Mouse (Mus musculus) ES-E14 (cell line): ENCODE measurements around the gene Srcin1. TPM values are rescaled to one million over a fixed set of nuclear protein-coding genes. Genes with fewer than 3 reads are reported as not detected.

Experiments
- DNase-seq: peaks from one replicate; pipeline ENCODE4 v3.0.0-alpha.2; 2013; ENCODE audit warnings: low read depth, low spot score
- H3K27ac ChIP-seq: 2 replicates; pipeline ENCODE4 v1.5.1; 2012; ENCODE audit warnings: low read depth, mild to moderate bottlenecking, low read length, moderate library complexity, mixed read lengths; ENCODE audit not compliant: poor library complexity, insufficient read depth, severe bottlenecking
- H3K36me3 ChIP-seq: 2 replicates; pipeline ENCODE4 v1.6.1; 2012; ENCODE audit warnings: mild to moderate bottlenecking, low read length, moderate library complexity, mixed read lengths; ENCODE audit not compliant: control insufficient read depth, poor library complexity, insufficient read depth, severe bottlenecking
- H3K4me1 ChIP-seq, 2 experiments: fragments of 150-350 bp in 1 of 2; sonication (generic) in 1 of 2; 2 replicates each; pipeline ENCODE4 v1.6.1; 2012; ENCODE audit warnings: low read length in 2 of 2, mild to moderate bottlenecking in 1 of 2, mixed read lengths in 1 of 2; ENCODE audit not compliant: control insufficient read depth in 2 of 2, insufficient read depth in 2 of 2, poor library complexity in 1 of 2
- H3K4me3 ChIP-seq, 2 experiments: fragments of 150-350 bp in 1 of 2; sonication (generic) in 1 of 2; 2 replicates each; pipeline ENCODE4 v1.5.1; 2012; ENCODE audit warnings: low read length in 2 of 2, low read depth in 1 of 2, mild to moderate bottlenecking in 1 of 2, mixed read lengths in 1 of 2; ENCODE audit not compliant: insufficient read depth in 1 of 2, poor library complexity in 1 of 2, severe bottlenecking in 1 of 2
- H3K9ac ChIP-seq: 2 replicates; pipeline ENCODE4 v1.6.1; 2012; ENCODE audit warnings: low read depth, mild to moderate bottlenecking, low read length, mixed read lengths; ENCODE audit not compliant: poor library complexity, insufficient read depth, severe bottlenecking
- H3K9me3 ChIP-seq: fragments of 150-350 bp; sonication (generic); 2 replicates; pipeline ENCODE4 v1.6.1; 2012; ENCODE audit warnings: low read depth, mild to moderate bottlenecking, low read length; ENCODE audit not compliant: control insufficient read depth, insufficient read depth
- CHD2 ChIP-seq: IDR thresholded peaks from 2 replicates; pipeline ENCODE4 v1.6.1; 2014; ENCODE audit warnings: mild to moderate bottlenecking, low read depth, low read length, inconsistent platforms
- HCFC1 ChIP-seq: IDR thresholded peaks from 2 replicates; pipeline ENCODE4 v1.6.1; 2012; ENCODE audit warnings: low read length, inconsistent platforms, borderline replicate concordance; ENCODE audit not compliant: insufficient read depth
- MAFK ChIP-seq: IDR thresholded peaks from 2 replicates; pipeline ENCODE4 v1.6.1; 2014; ENCODE audit warnings: mild to moderate bottlenecking, low read depth, low read length, inconsistent platforms; ENCODE audit not compliant: insufficient read depth
- ZC3H11A ChIP-seq: IDR thresholded peaks from 2 replicates; pipeline ENCODE4 v1.6.1; 2012; ENCODE audit warnings: low read depth, mild to moderate bottlenecking, inconsistent platforms, low read length, borderline replicate concordance
- ZNF384 ChIP-seq: IDR thresholded peaks from 2 replicates; pipeline ENCODE4 v1.6.1; 2012; ENCODE audit warnings: low read depth, low read length, inconsistent platforms
- in situ Hi-C, 2 experiments: fragments of 600-800 bp; cut with MboI; formaldehyde crosslinking; loops; one replicate each; pipeline ENCODE4 v1.15.1; 2025; ENCODE audit warnings: low sequenced_read_pairs in 2 of 2, inconsistent platforms in 1 of 2; ENCODE audit not compliant: unreplicated experiment in 2 of 2
- total RNA-seq: library from RNA; depleted of rRNA; stranded (reverse); fragments of 300-350 nt; gene quantifications from 2 replicates; pipeline ENCODE4 v1.2.3, GENCODE M21; 2012

The Srcin1 gene
- total RNA-seq, 1 experiment = 2.4 TPM

- Histone ChIP-seq H3K4me1 (peaks cover 5 to 29% of the 10 kb centered on the region in 2 experiments), H3K36me3 (no peaks in the 10 kb centered on the region; the same call in 1 of the 2 replicates), H3K9ac (no peak overlapping the region; the same call in 1 of the 2 replicates), H3K27ac (no peak overlapping the region), H3K9me3 (no peaks in the 10 kb centered on the region), H3K4me3 (peak overlapping the region; percentile 56 to 58; a peak in 3 of 4 replicates)
- in situ Hi-C loops = no loop called here
- no peak for DNase-seq
- TF ChIP-seq HCFC1 (no peak), CHD2 (no peak)
Measured at GRCm38 (mm10) chr11:97537580-97538089, 38.4 kb downstream of the Srcin1 start.

- TF ChIP-seq ZC3H11A (no peak), MAFK (no peak), HCFC1 (no peak), ZNF384 (no peak), CHD2 (no peak)
- Histone ChIP-seq H3K4me3 (peak overlapping the region; percentile 56 to 58; a peak in 3 of 4 replicates), H3K4me1 (peaks cover 6 to 29% of the 10 kb centered on the region in 2 experiments), H3K36me3 (no peaks in the 10 kb centered on the region; the same call in 1 of the 2 replicates), H3K9me3 (no peaks in the 10 kb centered on the region), H3K27ac (no peak overlapping the region), H3K9ac (peak overlapping the region; percentile 34; the same call in 1 of the 2 replicates)
- no peak for DNase-seq
- in situ Hi-C loops = no loop called here
Measured at GRCm38 (mm10) chr11:97536835-97537579, 39.0 kb downstream of the Srcin1 start.

GRCm38 (mm10) chr11:97536083-97536747 lies 39.8 kb downstream of the Srcin1 start:
- Histone ChIP-seq H3K4me1 (peaks cover 4 to 25% of the 10 kb centered on the region in 2 experiments), H3K27ac (no peak overlapping the region), H3K9ac (no peak overlapping the region), H3K36me3 (no peaks in the 10 kb centered on the region; the same call in 1 of the 2 replicates), H3K4me3 (peak overlapping the region; percentile 56 to 58; a peak in 3 of 4 replicates), H3K9me3 (no peaks in the 10 kb centered on the region)
- DNase-seq = no peak
- no peak for TF ChIP-seq MAFK
- TF ChIP-seq HCFC1 = no peak
- TF ChIP-seq ZC3H11A = no peak
- TF ChIP-seq CHD2 = no peak
- TF ChIP-seq ZNF384 = no peak
- in situ Hi-C loops = no loop called here

GRCm38 (mm10) chr11:97535660-97536059 lies 40.3 kb downstream of the Srcin1 start:
- peaks cover 4 to 26% of the 10 kb centered on the region in 2 experiments for H3K4me1 ChIP-seq
- TF ChIP-seq ZNF384 = no peak

More at GRCm38 (mm10) chr11:97535660-97536059, 40.3 kb downstream of the Srcin1 start:
- Histone ChIP-seq H3K36me3 (peaks cover 2% of the 10 kb centered on the region; the same call in 1 of the 2 replicates), H3K9me3 (no peaks in the 10 kb centered on the region), H3K9ac (no peak overlapping the region), H3K4me3 (no peak overlapping the region), H3K27ac (no peak overlapping the region)
- DNase-seq = no peak
- in situ Hi-C loops = no loop called here
